Mouse (Mus musculus) MEL (cell line): ENCODE data around the gene Wfdc2. TPM values are rescaled to one million over a fixed set of nuclear protein-coding genes. Genes with fewer than 3 reads are reported as not detected.
A peak's percentile ranks its signal among the peaks of the same experiment; 100 is the strongest.

Experiments
- DNase-seq: peaks from one replicate; pipeline ENCODE4 v3.0.0; 2011; ENCODE audit warnings: low read depth, low spot score
- H3K27ac ChIP-seq: 2 replicates; pipeline ENCODE4 v1.5.1; 2012; ENCODE audit warnings: low read depth, mild to moderate bottlenecking, control low read depth, low read length, moderate library complexity; ENCODE audit not compliant: control insufficient read depth
- H3K27me3 ChIP-seq, 2 experiments: fragments of 150-350 bp in 1 of 2; sonication (generic) in 1 of 2; 2 replicates each; pipeline ENCODE4 v1.6.1; 2012; ENCODE audit warnings: low read length in 2 of 2, mild to moderate bottlenecking in 2 of 2, improper control_type of control experiment in 1 of 2, moderate library complexity in 1 of 2; ENCODE audit not compliant: insufficient read depth in 2 of 2, control insufficient read depth in 1 of 2
- H3K36me3 ChIP-seq, 2 experiments: 2 replicates each; pipeline ENCODE4 v1.6.1; 2012 to 2014; ENCODE audit warnings: low read length in 2 of 2, improper control_type of control experiment in 1 of 2, inconsistent platforms in 1 of 2, mild to moderate bottlenecking in 1 of 2; ENCODE audit not compliant: insufficient read depth in 2 of 2, control insufficient read depth in 1 of 2
- H3K4me1 ChIP-seq, 2 experiments: fragments of 150-350 bp in 1 of 2; sonication (generic) in 1 of 2; 2 replicates each; pipeline ENCODE4 v1.6.1; 2012; ENCODE audit warnings: low read length in 2 of 2, improper control_type of control experiment in 1 of 2, mild to moderate bottlenecking in 1 of 2; ENCODE audit not compliant: insufficient read depth in 2 of 2, control insufficient read depth in 1 of 2
- H3K4me3 ChIP-seq, 2 experiments: fragments of 150-350 bp in 1 of 2; sonication (generic) in 1 of 2; 2 replicates each; pipeline ENCODE4 v1.5.1; 2012; ENCODE audit warnings: low read depth in 2 of 2, low read length in 2 of 2, mild to moderate bottlenecking in 2 of 2, moderate library complexity in 2 of 2, control low read depth in 1 of 2, improper control_type of control experiment in 1 of 2; ENCODE audit not compliant: control insufficient read depth in 1 of 2, insufficient read depth in 1 of 2
- H3K79me2 ChIP-seq: 2 replicates; pipeline ENCODE4 v1.6.1; 2012; ENCODE audit warnings: mild to moderate bottlenecking, low read length, moderate library complexity; ENCODE audit not compliant: control insufficient read depth, poor library complexity, insufficient read depth
- H3K9ac ChIP-seq: 2 replicates; pipeline ENCODE4 v1.6.1; 2012; ENCODE audit warnings: low read depth, mild to moderate bottlenecking, control low read depth, low read length, moderate library complexity; ENCODE audit not compliant: control insufficient read depth, poor library complexity, severe bottlenecking
- H3K9me3 ChIP-seq: fragments of 150-350 bp; sonication (generic); replicated peaks from 2 replicates; pipeline ENCODE4 v1.6.1; 2012; ENCODE audit warnings: mild to moderate bottlenecking, low read length, improper control_type of control experiment, moderate library complexity; ENCODE audit not compliant: insufficient read depth
- BHLHE40 ChIP-seq: IDR thresholded peaks from 2 replicates; pipeline ENCODE4 v1.6.1; 2012; ENCODE audit warnings: low read depth, mild to moderate bottlenecking, inconsistent platforms, low read length, improper control_type of control experiment, borderline replicate concordance
- CHD2 ChIP-seq: IDR thresholded peaks from 2 replicates; pipeline ENCODE4 v1.6.1; 2011; ENCODE audit warnings: low read length, improper control_type of control experiment
- CTCF ChIP-seq, 3 experiments: IDR thresholded peaks in 2 of 3; conservative IDR thresholded peaks in 1 of 3; 2 replicates each; pipeline ENCODE4 v1.5.1; 2011 to 2012; ENCODE audit warnings: low read length in 3 of 3, low read depth in 2 of 3, mild to moderate bottlenecking in 2 of 3, improper control_type of control experiment in 1 of 3, inconsistent platforms in 1 of 3, mixed read lengths in 1 of 3, moderate library complexity in 1 of 3; ENCODE audit not compliant: control insufficient read depth in 1 of 3, insufficient read depth in 1 of 3, poor library complexity in 1 of 3, severe bottlenecking in 1 of 3
- EP300 ChIP-seq, 2 experiments: IDR thresholded peaks; 2 replicates each; pipeline ENCODE4 v1.6.1; 2011; ENCODE audit warnings: improper control_type of control experiment in 2 of 2, low read length in 2 of 2, low read depth in 1 of 2, mild to moderate bottlenecking in 1 of 2
- ETS1 ChIP-seq: IDR thresholded peaks from 2 replicates; pipeline ENCODE4 v1.6.1; 2012; ENCODE audit warnings: low read depth, mild to moderate bottlenecking, inconsistent platforms, low read length, improper control_type of control experiment, moderate library complexity
- GABPA ChIP-seq: IDR thresholded peaks from 2 replicates; pipeline ENCODE4 v1.6.1; 2012; ENCODE audit warnings: low read depth, mild to moderate bottlenecking, inconsistent platforms, low read length, improper control_type of control experiment, moderate library complexity
- GATA1 ChIP-seq: IDR thresholded peaks from 2 replicates; pipeline ENCODE4 v1.6.1; 2011; ENCODE audit warnings: low read depth, low read length, improper control_type of control experiment
- MAFK ChIP-seq: IDR thresholded peaks from 2 replicates; pipeline ENCODE4 v1.6.1; 2011; ENCODE audit warnings: low read depth, mild to moderate bottlenecking, low read length, improper control_type of control experiment, borderline replicate concordance
- MAZ ChIP-seq: IDR thresholded peaks from 2 replicates; pipeline ENCODE4 v1.6.1; 2012; ENCODE audit warnings: low read depth, mild to moderate bottlenecking, inconsistent platforms, low read length, improper control_type of control experiment
- MYC ChIP-seq: IDR thresholded peaks from 2 replicates; pipeline ENCODE4 v1.6.1; 2011; ENCODE audit warnings: low read depth, mild to moderate bottlenecking, low read length, improper control_type of control experiment, moderate library complexity
- NRF1 ChIP-seq: IDR thresholded peaks from 2 replicates; pipeline ENCODE4 v1.6.1; 2014; ENCODE audit warnings: low read depth, mild to moderate bottlenecking, inconsistent platforms, low read length, improper control_type of control experiment, moderate library complexity; ENCODE audit not compliant: poor library complexity, insufficient read depth, severe bottlenecking
- POLR2A ChIP-seq, 2 experiments: IDR thresholded peaks; 2 replicates each; pipeline ENCODE4 v1.6.1; 2011 to 2012; ENCODE audit warnings: low read length in 2 of 2, mild to moderate bottlenecking in 2 of 2, control low read depth in 1 of 2, improper control_type of control experiment in 1 of 2, low read depth in 1 of 2, moderate library complexity in 1 of 2; ENCODE audit not compliant: control insufficient read depth in 1 of 2, insufficient read depth in 1 of 2, poor library complexity in 1 of 2
- RCOR1 ChIP-seq: IDR thresholded peaks from 2 replicates; pipeline ENCODE4 v1.6.1; 2012; ENCODE audit warnings: low read depth, mild to moderate bottlenecking, inconsistent platforms, low read length, improper control_type of control experiment
- SIN3A ChIP-seq: IDR thresholded peaks from 2 replicates; pipeline ENCODE4 v1.6.1; 2012; ENCODE audit warnings: low read length, improper control_type of control experiment, inconsistent platforms
- TAL1 ChIP-seq: IDR thresholded peaks from 2 replicates; pipeline ENCODE4 v1.6.1; 2012; ENCODE audit warnings: mild to moderate bottlenecking, inconsistent platforms, low read length, moderate library complexity, mixed read lengths
- TBP ChIP-seq: IDR thresholded peaks from 2 replicates; pipeline ENCODE4 v1.8.0; 2011; ENCODE audit warnings: low read depth, low read length, improper control_type of control experiment
- TCF12 ChIP-seq: IDR thresholded peaks from 2 replicates; pipeline ENCODE4 v1.6.1; 2014; ENCODE audit warnings: low read depth, mild to moderate bottlenecking, inconsistent platforms, low read length, improper control_type of control experiment, moderate library complexity
- UBTF ChIP-seq: IDR thresholded peaks from 2 replicates; pipeline ENCODE4 v1.6.1; 2012; ENCODE audit warnings: low read depth, mild to moderate bottlenecking, inconsistent platforms, low read length, improper control_type of control experiment, moderate library complexity, borderline replicate concordance; ENCODE audit not compliant: insufficient read depth
- ZMIZ1 ChIP-seq: IDR thresholded peaks from 2 replicates; pipeline ENCODE4 v1.6.1; 2012; ENCODE audit warnings: low read depth, mild to moderate bottlenecking, inconsistent platforms, low read length, improper control_type of control experiment, moderate library complexity
- polyA plus RNA-seq, 2 experiments: library from polyadenylated mRNA; stranded (reverse) in 1 of 2; unstranded in 1 of 2; fragments of >175 nt in 1 of 2; fragments of >200 nt in 1 of 2; gene quantifications; 2 replicates each; pipeline versions ENCODE4 v1.2.1 to v1.2.4; 2012; ENCODE audit warnings: low replicate concordance in 2 of 2, low read depth in 1 of 2; ENCODE audit not compliant: insufficient read length in 2 of 2, insufficient read depth in 1 of 2, missing spikeins in 1 of 2
- total RNA-seq: library from RNA; depleted of rRNA; stranded (reverse); fragments of 300-350 nt; gene quantifications from 2 replicates; pipeline ENCODE4 v1.2.3, GENCODE M21; 2012

The Wfdc2 gene
- total and polyA plus RNA-seq, 3 experiments = not detected

- peaks cover 2 to 16% of the 10 kb centered on the region in 2 experiments for H3K4me1 ChIP-seq
- H3K27me3 ChIP-seq = no peaks in the 10 kb centered on the region
- no peaks in the 10 kb centered on the region for H3K9me3 ChIP-seq
- peak overlapping the region; percentile 76 for H3K9ac ChIP-seq
- peak; percentile 95 for DNase-seq
- peaks cover 0 to 12% of the 10 kb centered on the region in 2 experiments; a peak in 2 of 4 replicates for H3K36me3 ChIP-seq
- H3K27ac ChIP-seq = peak overlapping the region; percentile 97
- TF ChIP-seq RCOR1 (peak; percentile 87), BHLHE40 (no peak), CHD2 (no peak), EP300 (IDR thresholded peaks at IDR 0.05; ENCODE audit: low read depth in 1 of 2, low read length in 2 of 2) (peak; percentile 63 to 82), GABPA (no peak), ZMIZ1 (no peak), MYC (peak; percentile 34; the same call in 1 of the 2 replicates), TBP (peak; percentile 36; the same call in 1 of the 2 replicates), TCF12 (peak; percentile 37), GATA1 (peak; percentile 29; the same call in 1 of the 2 replicates), MAZ (0 out of 2 replicates have a peak, but pooled peaks have one; percentile 18), TAL1 (peak; percentile 64), POLR2A (IDR thresholded peaks at IDR 0.05; ENCODE audit: control insufficient read depth in 1 of 2, insufficient read depth in 1 of 2, low read depth in 1 of 2, low read length in 2 of 2, poor library complexity in 1 of 2) (peak in 1 of 2 experiments; percentile 43; a peak in 1 of 4 replicates), NRF1 (no peak), CTCF (IDR thresholded peaks at IDR 0.05 in 2 of 3, conservative IDR thresholded peaks at IDR 0.05 in 1 of 3; ENCODE audit: control insufficient read depth in 1 of 3, insufficient read depth in 1 of 3, low read depth in 2 of 3, low read length in 3 of 3, poor library complexity in 1 of 3, severe bottlenecking in 1 of 3) (no peak), MAFK (peak; percentile 50; the same call in 1 of the 2 replicates), SIN3A (peak; percentile 43; the same call in 1 of the 2 replicates), ETS1 (peak; percentile 93)
- TF ChIP-seq, all 39 proteins: peak for 12
- Histone ChIP-seq H3K4me3 (peak overlapping the region; percentile 46 to 47), H3K79me2 (peaks cover 5% of the 10 kb centered on the region)
These were observed 40.4 kb upstream of the Wfdc2 start for GRCm38 (mm10) chr2:164521841-164522240.

GRCm38 (mm10) chr2:164522280-164522679 lies 39.9 kb upstream of the Wfdc2 start:
- Histone ChIP-seq H3K36me3 (peaks cover 0 to 12% of the 10 kb centered on the region in 2 experiments; a peak in 2 of 4 replicates), H3K27me3 (no peaks in the 10 kb centered on the region), H3K9ac (peak overlapping the region; percentile 76), H3K4me3 (peak overlapping the region; percentile 46 to 47), H3K9me3 (no peaks in the 10 kb centered on the region), H3K27ac (peak overlapping the region; percentile 97), H3K79me2 (peaks cover 5% of the 10 kb centered on the region), H3K4me1 (peaks cover 2 to 16% of the 10 kb centered on the region in 2 experiments)
- TF ChIP-seq UBTF = no peak
- TF ChIP-seq POLR2A (IDR thresholded peaks at IDR 0.05; ENCODE audit: control insufficient read depth in 1 of 2, insufficient read depth in 1 of 2, low read depth in 1 of 2, low read length in 2 of 2, poor library complexity in 1 of 2) = 0 out of 4 replicates have a peak, but pooled peaks have one; percentile 14 to 32
- no peak; the same call in 1 of the 2 replicates for TF ChIP-seq MYC
- TF ChIP-seq TCF12 = 0 out of 2 replicates have a peak, but pooled peaks have one; percentile 17
- peak; percentile 77 for DNase-seq
